Mouse (Mus musculus): ENCODE results near the gene Tfe3. TPM values are rescaled to one million over a fixed set of nuclear protein-coding genes. Genes with fewer than 3 reads are reported as not detected.
A peak's percentile ranks its signal among the peaks of the same experiment; 100 is the strongest.

Gene Tfe3
- total RNA-seq, 1 experiment from 2014 or later = 10.1 TPM

- ATAC-seq (replicated peaks; ENCODE audit: low read depth, poor library complexity, severe bottlenecking) = no peak
Measured at GRCm38 (mm10) chrX:7745429-7745828, 16.9 kb upstream of the Tfe3 start.

GRCm38 (mm10) chrX:7750432-7751116 lies 11.8 kb upstream of the Tfe3 start, which contains the start of gene Ccdc120:
Ccdc120 (minus strand) TSS chrX:7750905.
- peak; percentile 63; the same call in 1 of the 2 replicates for ATAC-seq (replicated peaks; ENCODE audit: low read depth, poor library complexity, severe bottlenecking)

- ATAC-seq (replicated peaks; ENCODE audit: low read depth, poor library complexity, severe bottlenecking) = peak; percentile 89
Measured at GRCm38 (mm10) chrX:7753627-7754026, 8.7 kb upstream of the Tfe3 start.

GRCm38 (mm10) chrX:7762921-7763197 lies 499 bp downstream of the Tfe3 start:
- no peak for ATAC-seq (replicated peaks; ENCODE audit: low read depth, poor library complexity, severe bottlenecking)

GRCm38 (mm10) chrX:7763631-7764393 lies 1.5 kb downstream of the Tfe3 start:
- ATAC-seq (replicated peaks; ENCODE audit: low read depth, poor library complexity, severe bottlenecking) = peak; percentile 54

GRCm38 (mm10) chrX:7764657-7765280 lies 2.4 kb downstream of the Tfe3 start:
- no peak for ATAC-seq (replicated peaks; ENCODE audit: low read depth, poor library complexity, severe bottlenecking)

- ATAC-seq (replicated peaks; ENCODE audit: low read depth, poor library complexity, severe bottlenecking) = no peak
Measured at GRCm38 (mm10) chrX:7765281-7765670, 2.9 kb downstream of the Tfe3 start.

GRCm38 (mm10) chrX:7765764-7766163 lies 3.4 kb downstream of the Tfe3 start:
- peak; percentile 34 for ATAC-seq (replicated peaks; ENCODE audit: low read depth, poor library complexity, severe bottlenecking)

GRCm38 (mm10) chrX:7769302-7770017 lies 7.1 kb downstream of the Tfe3 start:
- ATAC-seq (replicated peaks; ENCODE audit: low read depth, poor library complexity, severe bottlenecking) = no peak

GRCm38 (mm10) chrX:7772766-7773165 lies 10.4 kb downstream of the Tfe3 start:
- no peak for ATAC-seq (replicated peaks; ENCODE audit: low read depth, poor library complexity, severe bottlenecking)

GRCm38 (mm10) chrX:7775501-7776205 lies 13.3 kb downstream of the Tfe3 start:
- ATAC-seq (replicated peaks; ENCODE audit: low read depth, poor library complexity, severe bottlenecking) = no peak

- ATAC-seq (replicated peaks; ENCODE audit: low read depth, poor library complexity, severe bottlenecking) = peak; percentile 63
Measured at GRCm38 (mm10) chrX:7776329-7777082, 14.1 kb downstream of the Tfe3 start.

GRCm38 (mm10) chrX:7778450-7779244 lies 16.3 kb downstream of the Tfe3 start:
- ATAC-seq (replicated peaks; ENCODE audit: low read depth, poor library complexity, severe bottlenecking) = peak; percentile 79

- 0 out of 2 replicates have a peak, but pooled peaks have one; percentile 6 for ATAC-seq (replicated peaks; ENCODE audit: low read depth, poor library complexity, severe bottlenecking)
Measured at GRCm38 (mm10) chrX:7779294-7779693, 16.9 kb downstream of the Tfe3 start.

GRCm38 (mm10) chrX:7782603-7783092 lies 20.3 kb downstream of the Tfe3 start:
- ATAC-seq (replicated peaks; ENCODE audit: low read depth, poor library complexity, severe bottlenecking) = no peak

GRCm38 (mm10) chrX:7789542-7790136 lies 27.3 kb downstream of the Tfe3 start, which contains the start of gene Gripap1:
Gripap1 (plus strand) TSS chrX:7789765.
- peak; percentile 96 for ATAC-seq (replicated peaks; ENCODE audit: low read depth, poor library complexity, severe bottlenecking)

- ATAC-seq (replicated peaks; ENCODE audit: low read depth, poor library complexity, severe bottlenecking) = no peak
Measured at GRCm38 (mm10) chrX:7790309-7790708, 27.9 kb downstream of the Tfe3 start.

GRCm38 (mm10) chrX:7793361-7793760 lies 31.0 kb downstream of the Tfe3 start:
- peak; percentile 64 for ATAC-seq (replicated peaks; ENCODE audit: low read depth, poor library complexity, severe bottlenecking)
